Mouse (Mus musculus) liver, embryonic 12.5 days (tissue): ENCODE results near the gene Fras1. TPM values are rescaled to one million over a fixed set of nuclear protein-coding genes. Genes with fewer than 3 reads are reported as not detected.

Experiments used
- ATAC-seq: fragments of 200-750 bp; cut with Nextera tagmentation; 2 replicates; pipeline ENCODE4 v1.8.0; 2017; ENCODE audit warnings: moderate number of reproducible peaks, mild to moderate bottlenecking, moderate library complexity
- H3K27ac ChIP-seq: fragments of 300-500 bp; sonication (generic); 2 replicates; pipeline ENCODE4 v1.5.1; 2016; ENCODE audit warnings: mild to moderate bottlenecking
- H3K27me3 ChIP-seq: fragments of 300-500 bp; sonication (generic); replicated peaks from 2 replicates; pipeline ENCODE4 v1.6.1; 2016; ENCODE audit warnings: mild to moderate bottlenecking, moderate library complexity
- H3K36me3 ChIP-seq: fragments of 300-500 bp; sonication (generic); 2 replicates; pipeline ENCODE4 v1.6.1; 2016; ENCODE audit warnings: mild to moderate bottlenecking, moderate library complexity
- H3K4me1 ChIP-seq: fragments of 300-500 bp; sonication (generic); 2 replicates; pipeline ENCODE4 v1.6.1; 2016
- H3K4me2 ChIP-seq: fragments of 300-500 bp; sonication (generic); 2 replicates; pipeline ENCODE4 v1.6.1; 2016; ENCODE audit warnings: mild to moderate bottlenecking, moderate library complexity
- H3K4me3 ChIP-seq: fragments of 300-500 bp; sonication (generic); 2 replicates; pipeline ENCODE4 v1.5.1; 2016; ENCODE audit warnings: mild to moderate bottlenecking, moderate library complexity
- H3K9ac ChIP-seq: fragments of 300-500 bp; sonication (generic); 2 replicates; pipeline ENCODE4 v1.6.1; 2016; ENCODE audit warnings: mild to moderate bottlenecking, moderate library complexity
- H3K9me3 ChIP-seq: fragments of 300-500 bp; sonication (generic); replicated peaks from 2 replicates; pipeline ENCODE4 v1.6.1; 2016; ENCODE audit warnings: mild to moderate bottlenecking, moderate library complexity
- WGBS: fragments of 180-500 bp; shearing (Covaris S2); methylation state at CpG from one replicate; pipeline ENCODE4 v1.1.7; 2016; ENCODE audit not compliant: insufficient replicate concordance; 5-methylcytosine and 5-hydroxymethylcytosine counted together
- polyA plus RNA-seq: library from polyadenylated mRNA; unstranded; fragments of >200 nt; fragmentation: Nextera tagmentation; extraction: Ambion mirVana; gene quantifications from 2 replicates; pipeline ENCODE4 v1.2.1, GENCODE M21; 2016

The Fras1 gene
- polyA plus RNA-seq, 1 experiment from 2014 or later = 3.0 TPM

DNA sequence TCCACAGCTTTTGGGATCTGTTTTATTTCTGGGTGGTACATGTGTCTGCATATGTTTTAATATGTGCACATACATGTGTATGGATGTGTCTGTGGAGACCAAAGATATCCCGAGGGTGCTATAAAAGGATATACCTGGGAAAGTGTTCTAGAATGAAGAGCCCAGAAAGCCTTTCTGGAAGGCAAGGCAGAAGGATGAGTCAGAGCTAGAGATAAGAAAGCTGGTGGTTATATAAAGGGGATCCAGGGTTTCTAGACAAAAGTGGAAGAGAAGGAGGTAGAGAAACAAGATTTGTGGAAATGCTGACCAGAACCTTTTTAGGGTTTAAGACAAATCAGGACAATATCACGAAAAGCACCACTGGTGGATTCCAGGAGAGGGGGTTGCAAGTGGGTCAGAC, 267.5 kb downstream of the Fras1 start:
- Histone ChIP-seq H3K4me2 (no peak overlapping the region), H3K4me1 (no peaks in the 10 kb centered on the region), H3K27me3 (no peaks in the 10 kb centered on the region), H3K9ac (no peak overlapping the region), H3K27ac (no peak overlapping the region), H3K9me3 (no peaks in the 10 kb centered on the region), H3K36me3 (no peaks in the 10 kb centered on the region), H3K4me3 (no peak overlapping the region)
- ATAC-seq = no peak
- WGBS = 66% methylated on average over 2 of the region's 2 CpGs

DNA sequence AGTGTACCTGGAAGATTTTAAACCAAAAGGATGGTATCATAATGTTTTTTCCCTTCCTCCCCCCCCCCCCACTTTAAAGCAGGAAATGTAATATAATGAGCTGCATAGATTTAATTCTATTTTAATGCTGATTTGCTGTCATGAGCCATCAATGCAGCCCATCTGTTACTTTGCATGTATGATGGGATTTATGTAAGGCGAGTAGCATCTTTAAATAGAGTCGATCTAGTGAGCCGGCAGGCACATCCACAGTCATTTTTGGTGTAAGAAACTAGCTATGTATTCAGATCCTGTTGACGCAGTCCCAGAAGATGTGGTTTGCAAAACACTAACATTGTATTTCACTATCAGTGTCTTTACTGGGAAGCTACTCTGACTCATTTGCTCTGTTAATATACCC, 301.9 kb downstream of the Fras1 start:
- Histone ChIP-seq H3K36me3 (no peaks in the 10 kb centered on the region), H3K9me3 (no peaks in the 10 kb centered on the region), H3K4me3 (no peak overlapping the region), H3K27me3 (no peaks in the 10 kb centered on the region), H3K4me1 (no peaks in the 10 kb centered on the region), H3K9ac (no peak overlapping the region), H3K27ac (no peak overlapping the region), H3K4me2 (no peak overlapping the region)
- WGBS = 77% methylated on average over 4 of the region's 4 CpGs
- no peak for ATAC-seq

DNA sequence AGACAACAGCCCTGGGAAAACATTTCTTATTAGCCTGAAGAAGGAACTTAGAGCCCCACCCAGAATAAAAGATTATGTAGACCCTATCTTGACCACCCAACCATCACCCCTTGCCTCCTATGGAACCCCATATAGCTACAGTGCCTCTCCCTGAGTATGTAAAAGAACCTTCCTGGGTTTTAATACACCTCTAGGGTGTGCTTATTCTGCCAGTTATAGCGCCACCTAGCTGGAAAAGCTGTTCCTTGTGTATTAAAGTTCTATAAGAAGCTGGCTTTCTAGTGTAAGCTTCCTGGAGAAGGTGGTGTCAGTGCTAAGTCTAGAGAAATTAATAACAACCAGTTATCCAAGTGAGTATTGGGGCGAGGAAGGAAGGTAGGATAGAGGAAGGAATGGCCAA, 303.7 kb downstream of the Fras1 start:
- no peak overlapping the region for H3K4me3 ChIP-seq
- ATAC-seq = no peak
- no peaks in the 10 kb centered on the region for H3K4me1 ChIP-seq
- 10% methylated on average over 2 of the region's 2 CpGs for WGBS
- no peak overlapping the region for H3K9ac ChIP-seq
- no peak overlapping the region for H3K27ac ChIP-seq
- H3K27me3 ChIP-seq = no peaks in the 10 kb centered on the region
- H3K4me2 ChIP-seq = no peak overlapping the region
- H3K9me3 ChIP-seq = no peaks in the 10 kb centered on the region
- H3K36me3 ChIP-seq = no peaks in the 10 kb centered on the region

DNA sequence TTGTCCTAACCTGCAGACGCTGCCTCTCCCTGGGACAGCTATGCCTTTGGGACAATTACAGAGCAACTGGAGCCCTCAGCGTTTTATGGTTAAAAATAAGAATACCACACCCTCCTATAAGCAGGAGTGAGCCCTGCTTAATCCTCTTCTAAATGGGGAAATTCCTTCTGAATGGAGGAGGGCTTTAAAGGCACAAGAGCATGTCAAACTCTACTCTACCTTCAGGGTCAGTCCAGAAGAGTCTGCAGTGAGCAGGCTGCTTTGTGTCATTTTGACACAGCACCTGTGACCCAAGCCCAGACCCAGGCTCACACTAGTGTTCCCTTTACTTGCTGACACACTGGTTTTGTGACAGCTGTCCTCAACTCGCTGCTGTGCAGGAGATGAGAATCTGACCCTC, 307.3 kb downstream of the Fras1 start:
- ATAC-seq = no peak
- Histone ChIP-seq H3K36me3 (no peaks in the 10 kb centered on the region), H3K4me2 (no peak overlapping the region), H3K27me3 (no peaks in the 10 kb centered on the region), H3K9ac (no peak overlapping the region), H3K9me3 (no peaks in the 10 kb centered on the region), H3K4me3 (no peak overlapping the region), H3K27ac (no peak overlapping the region), H3K4me1 (no peaks in the 10 kb centered on the region)
- 43% methylated on average over 3 of the region's 3 CpGs for WGBS

DNA sequence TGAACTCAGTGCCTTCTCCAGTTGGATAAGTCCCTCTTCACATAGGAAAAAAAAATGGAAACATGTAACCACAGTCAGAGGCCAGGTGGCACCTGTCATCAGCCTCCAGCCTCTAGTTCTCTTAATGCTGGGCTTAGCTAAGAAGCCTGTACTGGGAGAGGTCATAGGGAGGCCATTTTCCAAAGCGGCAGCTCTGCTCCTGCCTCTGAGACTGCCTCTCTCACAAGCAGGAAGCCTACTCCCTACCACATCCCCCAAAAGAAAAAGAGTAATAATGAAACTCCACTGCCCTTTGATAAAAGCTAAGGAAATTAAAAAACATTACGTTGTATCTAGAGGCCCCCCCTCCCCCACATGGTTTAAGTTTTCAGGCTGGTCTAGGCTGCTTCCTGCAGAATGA, 309.0 kb downstream of the Fras1 start:
- H3K4me1 ChIP-seq = no peaks in the 10 kb centered on the region
- WGBS = 65% methylated on average over 2 of the region's 2 CpGs
- H3K36me3 ChIP-seq = no peaks in the 10 kb centered on the region
- H3K4me2 ChIP-seq = no peak overlapping the region
- no peak for ATAC-seq
- H3K9me3 ChIP-seq = no peaks in the 10 kb centered on the region
- H3K27me3 ChIP-seq = no peaks in the 10 kb centered on the region
- no peak overlapping the region for H3K27ac ChIP-seq
- no peak overlapping the region for H3K9ac ChIP-seq
- H3K4me3 ChIP-seq = no peak overlapping the region

DNA sequence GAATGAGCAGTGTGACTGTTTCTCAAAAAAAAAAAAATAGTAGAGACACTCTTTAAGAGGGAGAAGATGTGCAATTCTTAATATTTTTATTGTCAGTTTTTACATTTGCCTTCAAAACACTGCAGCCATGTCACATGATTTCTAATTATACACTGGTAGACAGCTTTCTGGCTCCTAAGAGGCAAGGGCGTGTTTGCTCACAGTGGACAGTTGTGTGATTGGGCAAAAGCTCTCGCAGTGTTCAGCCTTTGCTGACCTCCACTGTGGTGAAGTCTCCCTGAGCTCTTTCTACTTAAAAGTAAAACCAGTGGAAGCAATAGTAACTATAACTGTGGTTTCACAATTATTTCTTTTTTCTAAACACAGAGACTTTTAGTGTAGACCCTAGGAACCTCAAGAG, 315.1 kb downstream of the Fras1 start:
- Histone ChIP-seq H3K27ac (no peak overlapping the region), H3K9me3 (no peaks in the 10 kb centered on the region), H3K4me3 (no peak overlapping the region), H3K27me3 (no peaks in the 10 kb centered on the region), H3K9ac (no peak overlapping the region), H3K4me2 (no peak overlapping the region), H3K36me3 (no peaks in the 10 kb centered on the region), H3K4me1 (no peaks in the 10 kb centered on the region)
- no peak for ATAC-seq
- 75% methylated on average over 2 of the region's 2 CpGs for WGBS

DNA sequence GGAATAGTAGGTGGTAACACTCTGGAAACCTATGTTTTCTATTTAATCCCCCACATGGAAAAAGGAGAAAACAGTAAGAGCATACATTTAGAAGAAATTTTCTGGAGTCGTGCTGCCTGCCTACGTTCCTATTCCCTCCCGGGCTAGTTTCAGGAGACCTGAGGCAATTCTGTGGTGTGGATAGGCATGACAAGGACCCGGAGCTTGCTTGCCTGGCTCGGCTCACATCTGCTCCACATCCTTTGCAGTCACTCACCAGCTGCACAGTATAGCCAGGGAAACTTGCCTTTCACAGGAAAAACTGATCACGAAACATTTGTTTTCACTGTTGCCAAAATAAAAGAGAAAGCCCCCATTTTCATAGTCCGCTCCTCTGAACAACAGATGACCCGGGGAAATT, 325.2 kb downstream of the Fras1 start:
- Histone ChIP-seq H3K36me3 (no peaks in the 10 kb centered on the region), H3K9me3 (no peaks in the 10 kb centered on the region), H3K27ac (no peak overlapping the region), H3K4me3 (no peak overlapping the region), H3K27me3 (no peaks in the 10 kb centered on the region), H3K4me2 (no peak overlapping the region), H3K4me1 (no peaks in the 10 kb centered on the region), H3K9ac (no peak overlapping the region)
- WGBS = 66% methylated on average over 8 of the region's 8 CpGs
- ATAC-seq = no peak

DNA sequence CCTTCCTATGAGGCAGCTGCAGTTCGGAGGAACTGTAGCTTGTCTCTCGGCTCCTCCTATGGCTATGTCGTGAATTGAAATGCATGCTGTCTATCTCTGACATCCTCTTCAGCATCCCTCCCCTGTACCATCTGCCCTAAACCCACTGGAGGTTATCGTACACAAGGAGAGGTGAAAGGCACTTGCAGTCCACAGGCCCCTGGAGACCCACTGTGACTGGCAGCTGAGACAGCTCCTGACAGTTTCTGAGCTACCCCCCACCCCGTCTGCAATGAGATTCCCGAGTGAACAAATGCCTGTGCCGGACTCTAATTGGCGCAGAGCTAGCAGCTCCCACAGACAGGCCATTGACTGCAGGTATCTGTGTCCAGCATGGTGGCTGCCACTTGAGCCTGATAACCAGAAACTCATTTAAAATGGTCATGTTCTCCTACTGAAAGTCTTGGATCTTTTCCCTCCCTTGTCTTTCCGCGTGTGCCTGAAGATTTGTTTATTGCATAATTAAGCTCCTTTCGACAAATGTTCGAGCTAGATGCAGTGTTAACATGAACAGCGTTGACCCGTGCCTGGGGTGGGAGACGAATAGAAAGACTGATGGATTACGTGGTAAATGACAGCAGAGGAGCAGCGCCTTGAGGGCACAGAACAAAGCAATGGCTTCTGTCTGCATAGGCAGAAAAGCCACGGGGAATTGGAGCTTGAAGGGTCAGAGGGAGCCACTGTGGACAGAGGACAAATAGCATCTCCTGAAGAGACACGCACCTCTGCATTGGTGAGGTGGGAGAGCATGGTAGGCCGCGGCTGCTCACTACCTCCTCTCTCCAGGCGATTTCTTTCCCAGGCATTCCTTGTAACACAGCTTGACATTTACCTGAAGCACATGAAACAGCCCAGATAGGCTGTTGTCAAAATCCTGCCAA, 329.2 kb downstream of the Fras1 start:
- no peaks in the 10 kb centered on the region for H3K9me3 ChIP-seq
- H3K4me1 ChIP-seq = no peaks in the 10 kb centered on the region
- no peak for ATAC-seq
- WGBS = 67% methylated on average over 22 of the region's 22 CpGs
- H3K27me3 ChIP-seq = no peaks in the 10 kb centered on the region
- H3K36me3 ChIP-seq = no peaks in the 10 kb centered on the region
- H3K27ac ChIP-seq = no peak overlapping the region
- H3K4me2 ChIP-seq = no peak overlapping the region
- H3K4me3 ChIP-seq = no peak overlapping the region
- no peak overlapping the region for H3K9ac ChIP-seq

DNA sequence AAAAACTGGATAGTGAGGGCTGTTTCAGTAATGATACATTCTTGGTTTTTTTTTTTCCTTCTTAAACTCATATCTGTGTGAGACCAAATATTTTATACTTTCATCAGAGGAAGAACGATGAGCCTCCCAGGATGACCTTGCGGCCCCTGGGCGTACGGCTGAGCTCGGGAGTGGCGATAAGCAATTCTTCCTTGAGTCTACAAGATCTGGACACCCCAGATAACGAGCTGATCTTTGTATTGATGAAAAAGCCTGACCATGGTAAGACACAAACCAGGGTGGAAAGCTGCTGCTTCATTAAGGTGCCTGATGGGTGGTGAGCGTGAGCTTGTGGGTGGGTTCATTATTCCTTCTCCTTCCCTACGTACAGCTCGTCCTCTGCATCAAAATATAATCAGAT, 334.8 kb downstream of the Fras1 start:
- ATAC-seq = no peak
- Histone ChIP-seq H3K4me1 (no peaks in the 10 kb centered on the region), H3K36me3 (no peaks in the 10 kb centered on the region), H3K27ac (no peak overlapping the region), H3K9me3 (no peaks in the 10 kb centered on the region), H3K27me3 (no peaks in the 10 kb centered on the region), H3K4me3 (no peak overlapping the region), H3K9ac (no peak overlapping the region), H3K4me2 (no peak overlapping the region)
- 66% methylated on average over 10 of the region's 10 CpGs for WGBS

DNA sequence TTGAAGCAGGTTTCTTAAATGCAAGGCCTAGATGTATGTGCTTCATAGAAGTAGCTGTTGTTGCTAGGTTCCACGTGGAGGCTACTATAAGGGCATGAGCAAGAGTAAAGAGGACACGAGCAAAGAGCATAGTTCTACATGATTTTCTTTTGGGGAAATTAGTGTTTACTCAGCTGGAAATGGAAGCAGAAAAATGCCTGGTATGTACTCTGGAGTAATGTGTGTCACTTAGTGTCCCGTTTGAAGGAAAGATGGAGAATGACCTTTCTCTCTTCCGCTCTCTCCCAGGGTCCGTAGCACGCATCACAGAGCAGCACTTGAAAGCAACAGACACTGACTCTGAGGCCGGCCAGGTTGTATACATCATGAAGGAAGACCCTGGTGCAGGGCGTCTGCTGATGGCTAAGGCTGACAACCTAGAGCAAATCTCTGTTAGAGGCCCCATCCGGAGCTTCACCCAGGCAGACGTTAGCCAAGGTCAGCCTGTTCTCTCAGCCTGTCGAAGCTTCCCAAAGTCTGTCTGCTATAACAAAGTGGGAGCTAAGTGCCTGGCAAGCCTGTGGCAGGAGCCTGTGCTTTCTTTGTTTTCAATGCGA, 338.4 kb downstream of the Fras1 start:
- no peak for ATAC-seq
- 61% methylated on average over 12 of the region's 12 CpGs for WGBS

DNA sequence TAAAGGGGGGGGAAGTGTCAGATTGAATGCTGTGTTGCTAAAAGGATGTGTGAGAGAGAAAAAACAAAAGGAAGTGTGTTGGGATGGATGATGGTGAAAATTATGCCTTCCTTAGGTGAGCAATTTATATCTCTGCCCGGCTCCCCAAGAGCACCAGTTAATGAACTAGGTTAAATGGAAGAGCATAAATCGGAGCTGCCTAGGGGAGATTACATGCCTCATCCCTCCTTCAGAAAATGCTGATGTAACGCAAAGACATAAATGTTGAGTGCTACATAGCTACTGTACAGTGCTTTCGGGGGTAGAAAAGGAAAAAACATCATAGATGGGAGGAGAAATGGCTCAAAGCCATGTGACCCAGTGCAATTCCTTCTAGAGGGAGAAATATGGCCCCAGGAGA, 339.0 kb downstream of the Fras1 start:
- Histone ChIP-seq H3K27me3 (no peaks in the 10 kb centered on the region), H3K36me3 (no peaks in the 10 kb centered on the region), H3K27ac (no peak overlapping the region), H3K4me3 (no peak overlapping the region), H3K9ac (no peak overlapping the region), H3K4me1 (no peaks in the 10 kb centered on the region), H3K9me3 (no peaks in the 10 kb centered on the region), H3K4me2 (no peak overlapping the region)
- 69% methylated on average over 4 of the region's 4 CpGs for WGBS
- ATAC-seq = no peak

More for the DNA sequence above, 338.4 kb downstream of the Fras1 start:
- H3K27me3 ChIP-seq = no peaks in the 10 kb centered on the region
- no peak overlapping the region for H3K4me3 ChIP-seq
- H3K27ac ChIP-seq = no peak overlapping the region
- H3K4me1 ChIP-seq = no peaks in the 10 kb centered on the region
- H3K36me3 ChIP-seq = no peaks in the 10 kb centered on the region
- H3K9me3 ChIP-seq = no peaks in the 10 kb centered on the region
- no peak overlapping the region for H3K4me2 ChIP-seq
- no peak overlapping the region for H3K9ac ChIP-seq

DNA sequence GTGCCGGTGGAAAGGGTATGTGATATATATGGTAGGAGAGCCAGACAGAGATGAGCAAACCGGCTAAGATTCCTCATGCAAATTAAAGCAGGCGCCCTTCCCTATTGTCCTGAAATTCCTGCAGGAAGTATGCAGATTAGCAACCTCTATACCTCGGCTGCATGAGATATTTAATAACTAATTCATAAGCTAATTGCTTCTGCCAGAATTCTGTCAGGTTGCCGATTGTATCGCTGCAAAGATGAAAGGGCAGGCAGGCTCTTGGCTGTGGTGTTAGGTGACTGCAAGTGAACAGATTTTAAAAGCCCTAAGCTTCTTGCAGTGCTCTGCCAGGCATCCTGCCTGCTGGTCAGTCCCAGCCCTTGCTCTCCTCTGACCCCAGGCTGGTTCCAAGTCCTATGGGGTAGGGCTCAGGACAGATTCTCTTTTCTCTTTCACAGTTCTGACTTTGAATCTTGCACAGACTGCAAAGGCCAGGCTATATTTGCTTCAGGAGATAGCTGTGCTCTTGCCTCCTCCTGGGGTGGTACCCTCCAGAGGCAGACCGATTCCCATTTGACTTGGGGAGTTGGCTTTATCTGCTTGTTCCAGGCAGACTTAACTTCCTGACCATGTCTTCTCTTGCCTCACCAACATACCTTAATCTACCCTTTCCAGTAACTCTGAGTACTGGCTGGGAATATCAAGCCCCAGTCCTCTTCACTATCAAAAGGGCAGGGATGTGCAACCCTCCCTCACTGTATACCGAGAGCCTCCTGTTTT, 342.7 kb downstream of the Fras1 start:
- 39% methylated on average over 8 of the region's 8 CpGs for WGBS

More for the DNA sequence above, 342.7 kb downstream of the Fras1 start:
- H3K27ac ChIP-seq = no peak overlapping the region
- no peak overlapping the region for H3K9ac ChIP-seq
- no peak overlapping the region for H3K4me2 ChIP-seq
- H3K4me3 ChIP-seq = no peak overlapping the region
- H3K4me1 ChIP-seq = no peaks in the 10 kb centered on the region
- H3K36me3 ChIP-seq = no peaks in the 10 kb centered on the region
- no peak for ATAC-seq
- H3K27me3 ChIP-seq = no peaks in the 10 kb centered on the region
- H3K9me3 ChIP-seq = no peaks in the 10 kb centered on the region
